Mouse (Mus musculus) heart, adult 2 months (tissue): ENCODE results near the gene Ccdc60. TPM values are rescaled to one million over a fixed set of nuclear protein-coding genes. Genes with fewer than 3 reads are reported as not detected.

Experiments
- DNase-seq, 2 experiments: peaks; one replicate each; pipeline ENCODE4 v3.0.0; 2021
- H3K27ac ChIP-seq: fragments of 200-600 bp; 2 replicates; pipeline ENCODE4 v1.8.1; 2022
- H3K27me3 ChIP-seq: fragments of 200-500 bp; 2 replicates; pipeline ENCODE4 v1.6.1; 2012; ENCODE audit warnings: mild to moderate bottlenecking, low read length, inconsistent platforms, mixed read lengths; ENCODE audit not compliant: control insufficient read depth, insufficient read depth
- H3K36me3 ChIP-seq: fragments of 200-500 bp; 2 replicates; pipeline ENCODE4 v1.6.1; 2012; ENCODE audit warnings: low read length, inconsistent platforms; ENCODE audit not compliant: control insufficient read depth, insufficient read depth
- H3K4me1 ChIP-seq: fragments of 200-500 bp; 2 replicates; pipeline ENCODE4 v1.6.1; 2011; ENCODE audit warnings: low read length; ENCODE audit not compliant: control insufficient read depth, insufficient read depth
- H3K4me3 ChIP-seq: fragments of 200-600 bp; 2 replicates; pipeline ENCODE4 v1.8.1; 2022
- H3K79me2 ChIP-seq: fragments of 200-500 bp; replicated peaks from 2 replicates; pipeline ENCODE4 v1.6.1; 2012; ENCODE audit warnings: mild to moderate bottlenecking, inconsistent platforms, low read length, moderate library complexity, mixed read lengths; ENCODE audit not compliant: control insufficient read depth, insufficient read depth
- H3K9ac ChIP-seq: fragments of 200-500 bp; 2 replicates; pipeline ENCODE4 v1.6.1; 2012; ENCODE audit warnings: low read depth, mild to moderate bottlenecking, control low read depth, inconsistent platforms, low read length, mixed read lengths
- CTCF ChIP-seq: fragments of 200-600 bp; IDR thresholded peaks from 2 replicates; pipeline ENCODE4 v1.8.1; 2022; ENCODE audit warnings: antibody characterized with exemption, mild to moderate bottlenecking, moderate library complexity
- EP300 ChIP-seq: fragments of 200-500 bp; IDR thresholded peaks from 2 replicates; pipeline ENCODE4 v1.6.1; 2011; ENCODE audit warnings: low read depth, low read length, control low read depth; ENCODE audit not compliant: insufficient read depth
- POLR2A ChIP-seq: fragments of 200-500 bp; IDR thresholded peaks from 2 replicates; pipeline ENCODE4 v1.6.1; 2011; ENCODE audit warnings: mild to moderate bottlenecking, low read depth, low read length, control low read depth; ENCODE audit not compliant: insufficient read depth
- WGBS: fragments of 180-500 bp; shearing (Covaris S2); methylation state at CpG from one replicate; pipeline ENCODE4 v1.1.7; 2018; 5-methylcytosine and 5-hydroxymethylcytosine counted together
- intact Hi-C: fragments of 180-260 bp; cut with DNase I; formaldehyde crosslinking; loops from one replicate; pipeline ENCODE4 v1.15.1; 2025
- polyA plus RNA-seq: library from polyadenylated mRNA; depleted of rRNA; stranded (reverse); fragments of >200 nt; gene quantifications from 2 replicates; pipeline ENCODE4 v1.2.3, GENCODE M21; 2012
- total RNA-seq, 2 experiments: library from RNA; stranded (reverse); gene quantifications; 2 replicates each; pipeline ENCODE4 v1.2.3; 2021

Gene Ccdc60
- total and polyA plus RNA-seq, 3 experiments = 0.08 TPM; not detected in 2

- TF ChIP-seq EP300 = no peak
- no peak for TF ChIP-seq CTCF
These were observed 4.7 kb upstream of the Ccdc60 start for GRCm38 (mm10) chr5:116293501-116293900.

GRCm38 (mm10) chr5:116290584-116290983, 1.8 kb upstream of the Ccdc60 start:
- intact Hi-C loops = no loop called here
- no peak for DNase-seq
- 81% methylated on average over 5 of the region's 5 CpGs for WGBS
- H3K36me3 ChIP-seq = no peaks in the 10 kb centered on the region
- no peaks in the 10 kb centered on the region for H3K79me2 ChIP-seq
- no peak overlapping the region for H3K4me3 ChIP-seq
- H3K27ac ChIP-seq = no peak overlapping the region
- H3K27me3 ChIP-seq = no peaks in the 10 kb centered on the region
- H3K9ac ChIP-seq = no peak overlapping the region
- H3K4me1 ChIP-seq = no peaks in the 10 kb centered on the region
- TF ChIP-seq CTCF = no peak
- no peak for TF ChIP-seq EP300
- TF ChIP-seq POLR2A = no peak

More at GRCm38 (mm10) chr5:116293501-116293900, 4.7 kb upstream of the Ccdc60 start:
- DNase-seq = no peak
- 67% methylated on average over 5 of the region's 5 CpGs for WGBS
- Histone ChIP-seq H3K4me1 (no peaks in the 10 kb centered on the region), H3K27me3 (no peaks in the 10 kb centered on the region), H3K36me3 (no peaks in the 10 kb centered on the region), H3K4me3 (no peak overlapping the region), H3K9ac (no peak overlapping the region), H3K79me2 (no peaks in the 10 kb centered on the region), H3K27ac (no peak overlapping the region)
- intact Hi-C loops = no loop called here

- intact Hi-C loops = no loop called here
- Histone ChIP-seq H3K79me2 (no peaks in the 10 kb centered on the region), H3K27me3 (no peaks in the 10 kb centered on the region), H3K4me3 (no peak overlapping the region), H3K4me1 (no peaks in the 10 kb centered on the region), H3K27ac (no peak overlapping the region), H3K36me3 (no peaks in the 10 kb centered on the region), H3K9ac (no peak overlapping the region)
- no peak for DNase-seq
- WGBS = 9% methylated on average over 9 of the region's 9 CpGs
- TF ChIP-seq POLR2A (no peak), CTCF (no peak), EP300 (no peak)
These were observed 1.1 kb upstream of the Ccdc60 start for GRCm38 (mm10) chr5:116289897-116290296.

GRCm38 (mm10) chr5:116288183-116288582, 602 bp downstream of the Ccdc60 start:
- H3K4me3 ChIP-seq = no peak overlapping the region
- no peak for TF ChIP-seq POLR2A
- no peak for TF ChIP-seq EP300
- TF ChIP-seq CTCF = no peak
- intact Hi-C loops = no loop called here
- DNase-seq = no peak
- no peaks in the 10 kb centered on the region for H3K36me3 ChIP-seq
- no peak overlapping the region for H3K27ac ChIP-seq
- H3K79me2 ChIP-seq = no peaks in the 10 kb centered on the region
- no peaks in the 10 kb centered on the region for H3K27me3 ChIP-seq
- H3K4me1 ChIP-seq = no peaks in the 10 kb centered on the region
- WGBS = 55% methylated on average over 10 of the region's 10 CpGs
- H3K9ac ChIP-seq = no peak overlapping the region

GRCm38 (mm10) chr5:116285532-116286176, 3.1 kb downstream of the Ccdc60 start:
- H3K27me3 ChIP-seq = no peaks in the 10 kb centered on the region
- DNase-seq = no peak
- H3K27ac ChIP-seq = no peak overlapping the region
- intact Hi-C loops = no loop called here
- H3K79me2 ChIP-seq = no peaks in the 10 kb centered on the region
- H3K4me3 ChIP-seq = no peak overlapping the region
- no peak for TF ChIP-seq POLR2A
- H3K4me1 ChIP-seq = no peaks in the 10 kb centered on the region
- 47% methylated on average over 15 of the region's 15 CpGs for WGBS
- no peaks in the 10 kb centered on the region for H3K36me3 ChIP-seq
- no peak overlapping the region for H3K9ac ChIP-seq

GRCm38 (mm10) chr5:116280518-116280917, 8.3 kb downstream of the Ccdc60 start:
- no peak for DNase-seq
- H3K27me3 ChIP-seq = no peaks in the 10 kb centered on the region
- no peak overlapping the region for H3K27ac ChIP-seq
- H3K4me1 ChIP-seq = no peaks in the 10 kb centered on the region
- intact Hi-C loops = no loop called here
- no peaks in the 10 kb centered on the region for H3K36me3 ChIP-seq
- no peaks in the 10 kb centered on the region for H3K79me2 ChIP-seq
- no peak overlapping the region for H3K4me3 ChIP-seq
- peak; percentile 8; the same call in 1 of the 2 replicates for TF ChIP-seq CTCF
- no peak for TF ChIP-seq EP300
- no peak for TF ChIP-seq POLR2A
- no peak overlapping the region for H3K9ac ChIP-seq
